Mouse (Mus musculus): Measurements from ENCODE around the gene Slc30a1.

Slc30a1 gene

GRCm38 (mm10) chr1:191896806-191897552, 9.6 kb upstream of the Slc30a1 start:
- DNase-seq: no peak

GRCm38 (mm10) chr1:191905637-191906533, 682 bp upstream of the Slc30a1 start:
- DNase-seq: peak; percentile 11

- DNase-seq: peak; percentile 78
These were observed 854 bp downstream of the Slc30a1 start for GRCm38 (mm10) chr1:191907431-191907810.

- no peak for DNase-seq
These were observed 2.3 kb downstream of the Slc30a1 start for GRCm38 (mm10) chr1:191908906-191909305.

- DNase-seq: no peak
These were observed 2.7 kb downstream of the Slc30a1 start for GRCm38 (mm10) chr1:191909316-191909715.

- no peak for DNase-seq
These were observed 4.1 kb downstream of the Slc30a1 start for GRCm38 (mm10) chr1:191910646-191911045.

GRCm38 (mm10) chr1:191911067-191911668, 4.6 kb downstream of the Slc30a1 start:
- no peak for DNase-seq

DNA sequence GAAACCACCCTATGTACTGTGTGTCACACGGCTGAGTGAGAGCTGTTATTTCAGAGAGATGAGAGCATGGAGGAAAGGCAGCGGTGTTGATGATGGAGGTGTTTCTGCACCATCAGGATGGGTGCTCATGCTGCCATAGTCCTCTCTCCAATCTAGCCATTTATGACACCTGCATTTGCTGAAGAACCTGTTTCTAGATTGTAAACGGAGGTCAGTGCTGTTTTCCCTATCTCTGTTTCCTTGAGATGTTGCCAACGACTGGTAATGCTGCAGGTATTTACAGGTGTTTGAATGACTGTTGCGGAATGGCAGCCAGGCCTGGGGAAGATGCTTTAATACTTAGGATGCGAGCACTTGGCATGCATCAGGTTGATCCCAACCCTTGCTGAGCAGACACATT, 8.1 kb downstream of the Slc30a1 start:
- DNase-seq: no peak

- no peak for DNase-seq
These were observed 9.0 kb downstream of the Slc30a1 start for GRCm38 (mm10) chr1:191915586-191915985.

DNA sequence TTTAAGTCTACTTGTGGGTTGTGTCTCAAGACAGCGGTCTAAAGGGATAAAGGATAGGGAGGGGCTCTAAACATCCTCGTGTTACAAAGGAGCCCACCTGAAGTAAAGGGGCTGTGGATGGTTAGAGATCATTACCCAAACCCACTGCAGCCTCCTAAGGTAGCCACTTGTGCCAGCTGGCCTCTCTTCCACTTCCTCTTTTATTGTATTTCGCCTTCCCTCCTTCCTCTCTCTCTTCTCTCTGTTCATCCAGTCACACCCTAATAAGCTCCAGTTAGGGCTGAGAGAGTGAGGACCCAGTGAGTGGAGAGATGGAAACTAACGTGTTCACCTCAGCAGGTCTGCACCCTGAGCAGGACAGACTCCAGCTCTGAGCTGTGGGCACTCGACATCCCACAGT, 10.3 kb downstream of the Slc30a1 start:
- no peak for DNase-seq

GRCm38 (mm10) chr1:191919336-191919735, 12.8 kb downstream of the Slc30a1 start:
- no peak for DNase-seq

DNA sequence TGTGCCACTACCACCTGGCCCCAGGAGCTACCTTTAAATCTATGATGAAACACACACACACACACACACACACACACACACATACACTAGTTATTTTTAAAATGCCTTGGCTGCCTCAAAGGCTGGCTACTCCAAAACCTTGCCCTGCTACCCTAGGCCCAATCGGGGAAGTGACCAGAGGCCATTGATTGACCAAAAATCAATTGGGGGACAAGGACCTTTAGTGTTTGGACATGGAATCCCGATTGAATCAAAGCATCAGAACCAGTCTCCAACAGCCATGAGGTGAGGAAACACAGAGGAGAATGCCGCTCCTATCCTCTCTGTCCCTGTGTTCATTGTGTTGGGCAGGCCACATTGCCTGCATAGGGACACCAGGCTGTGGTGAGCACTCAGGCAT, 15.1 kb downstream of the Slc30a1 start:
- no peak for DNase-seq

- DNase-seq: no peak
These were observed 18.9 kb downstream of the Slc30a1 start for GRCm38 (mm10) chr1:191925496-191925895.

GRCm38 (mm10) chr1:191926681-191927080, 20.1 kb downstream of the Slc30a1 start:
- no peak for DNase-seq

- DNase-seq: no peak
These were observed 21.8 kb downstream of the Slc30a1 start for GRCm38 (mm10) chr1:191928345-191928744.

GRCm38 (mm10) chr1:191929065-191929464, 22.5 kb downstream of the Slc30a1 start:
- no peak for DNase-seq

DNA sequence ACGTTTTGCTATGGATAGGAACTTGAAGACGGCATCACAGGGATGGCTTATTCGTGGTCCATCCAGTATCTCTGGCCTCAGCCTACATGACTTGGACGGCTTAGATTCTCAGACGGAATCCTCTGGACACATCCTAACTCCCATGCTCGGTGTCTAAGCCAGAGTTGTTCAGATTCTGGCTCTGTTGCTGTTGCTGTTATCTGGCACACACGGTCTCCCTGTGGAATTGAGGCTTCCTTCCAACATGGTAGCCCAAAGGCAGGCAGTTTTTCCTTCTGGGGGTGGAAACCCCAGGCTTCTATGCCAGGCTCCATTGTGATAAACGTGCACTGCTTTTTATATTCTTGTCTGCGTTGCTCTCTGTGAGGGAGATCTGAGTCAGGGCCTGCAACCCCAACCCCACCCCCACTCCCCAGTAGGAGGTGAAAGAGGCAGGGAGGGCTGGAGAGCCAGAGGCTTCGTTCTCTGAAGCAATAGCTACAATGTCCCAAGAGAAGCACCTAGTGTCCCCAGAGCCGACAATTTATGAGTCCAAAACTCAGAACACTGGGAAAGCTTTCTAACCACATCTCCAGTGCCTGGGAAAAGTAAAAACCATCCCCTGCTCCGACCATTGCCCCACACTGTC, 23.4 kb downstream of the Slc30a1 start:
- DNase-seq: no peak

DNA sequence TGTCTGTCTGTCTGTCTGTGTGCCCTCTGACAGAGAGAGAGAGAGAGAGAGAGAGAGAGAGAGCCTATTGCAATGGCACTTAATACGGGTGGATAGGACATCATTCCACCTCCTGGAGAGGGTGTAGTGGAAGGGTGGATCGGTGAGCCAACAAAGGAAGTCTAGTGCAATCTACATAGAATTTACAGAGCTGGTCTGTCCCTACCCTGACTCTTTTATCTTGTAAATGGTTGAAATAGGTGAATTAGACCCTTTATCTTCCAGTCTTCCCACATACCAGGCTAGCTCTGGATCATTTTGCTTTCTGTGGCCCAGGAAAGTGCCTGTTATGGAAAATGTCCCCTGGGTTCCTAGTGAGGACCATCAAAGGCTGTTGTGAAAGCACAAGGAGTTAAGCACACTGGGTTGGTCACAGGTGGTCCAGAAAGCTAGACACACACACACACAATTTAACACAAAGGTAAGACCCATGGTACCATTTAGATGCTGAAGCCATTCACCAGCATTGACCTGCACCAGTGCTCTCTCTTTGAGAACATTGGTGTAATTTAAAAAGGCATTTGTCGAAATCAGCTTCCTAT, 24.0 kb downstream of the Slc30a1 start:
- no peak for DNase-seq

- no peak for DNase-seq
These were observed 25.9 kb downstream of the Slc30a1 start for GRCm38 (mm10) chr1:191932286-191932985.

- DNase-seq: no peak
These were observed 26.5 kb downstream of the Slc30a1 start for GRCm38 (mm10) chr1:191932986-191933632.

DNA sequence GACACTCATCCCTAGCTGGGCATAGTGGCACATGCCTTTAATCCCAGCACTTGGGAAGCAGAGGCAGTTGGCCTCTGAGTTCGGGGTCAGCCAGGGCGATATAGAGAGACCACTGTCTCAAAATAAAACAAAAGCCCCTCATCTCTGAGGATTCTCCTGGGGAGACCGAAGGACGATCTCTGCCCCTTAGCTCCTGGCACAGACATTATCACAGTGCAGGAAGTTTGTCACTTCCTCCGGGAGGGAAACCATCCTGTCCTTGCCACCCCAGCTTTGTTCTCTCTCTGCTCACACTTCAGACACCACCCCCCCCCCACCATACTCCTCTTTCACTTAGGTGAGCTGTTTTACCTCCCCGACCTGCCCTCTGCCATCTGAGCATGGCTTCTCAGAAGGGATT, 37.1 kb downstream of the Slc30a1 start:
- DNase-seq: no peak

GRCm38 (mm10) chr1:191945341-191945740, 38.8 kb downstream of the Slc30a1 start:
- DNase-seq: no peak

Data from right cerebral cortex, adult 18-20 months (tissue).